17 mouse cellular contexts compared by ENCODE assay signal in the genomic region with DNA sequence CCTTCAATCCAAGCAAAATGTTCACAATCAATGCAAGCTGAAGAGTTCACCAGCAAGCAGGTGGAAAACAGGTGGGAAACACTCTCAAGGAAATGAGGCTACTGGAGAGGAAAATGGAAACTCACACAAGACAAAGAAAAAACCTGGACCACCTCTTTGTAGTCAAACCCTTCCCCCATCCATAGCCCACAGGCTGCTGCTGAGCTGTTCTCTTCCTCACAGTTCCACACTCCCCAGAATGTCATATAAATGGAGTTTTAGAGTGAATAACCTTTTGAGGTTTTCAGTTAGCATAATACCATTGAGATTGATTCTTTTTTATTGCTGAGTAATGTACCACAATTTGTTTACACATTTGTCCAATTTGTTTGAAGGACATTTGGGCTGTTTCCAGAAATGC. TPM values are rescaled to one million over a fixed set of nuclear protein-coding genes. Genes with fewer than 3 reads are reported as not detected.
"Had no signal": no experiment of that assay in that cellular context is flagged by ENCODE, and none has a peak within 500 bp of the region (broad histone marks: within the 10 kb centered on the region; RNA-seq: fewer than 3 reads in every experiment).

No protein-coding gene starts in this region.

- H3K4me3 ChIP-seq: left cerebral cortex, adult 2 months; limb, embryonic 10.5 days; liver, embryonic 13.5 days; lung, embryonic 15.5 days; megakaryocyte, embryonic 14.5 days; midbrain, embryonic 12.5 days; neural tube, embryonic 12.5 days had no signal

- H3K9me3 ChIP-seq: limb, embryonic 10.5 days; liver, embryonic 13.5 days; lung, embryonic 15.5 days; megakaryocyte, embryonic 14.5 days; midbrain, embryonic 12.5 days; neural tube, embryonic 12.5 days had no signal

- ATAC-seq: intestine, embryonic 16.5 days; liver, postnatal 0 days had no signal

- DNase-seq: kidney, adult 2 months; kidney, postnatal 25 days; liver, embryonic 13.5 days; liver, postnatal 0 days; lung, postnatal 14 days; right cerebral cortex, adult 18-20 months; right cerebral cortex, postnatal 25 days; thymus, postnatal 36 days had no signal

- H3K9ac ChIP-seq: liver, embryonic 13.5 days; liver, postnatal 0 days; lung, embryonic 15.5 days; midbrain, embryonic 12.5 days; neural tube, embryonic 12.5 days had no signal

- H3K4me2 ChIP-seq: liver, embryonic 13.5 days; lung, embryonic 15.5 days; midbrain, embryonic 12.5 days; neural tube, embryonic 12.5 days had no signal

- H3K4me1 ChIP-seq: limb, embryonic 10.5 days; liver, embryonic 13.5 days; lung, embryonic 15.5 days; megakaryocyte, embryonic 14.5 days; neural tube, embryonic 12.5 days had no signal

- H3K27ac ChIP-seq: left cerebral cortex, adult 2 months; limb, embryonic 10.5 days; liver, embryonic 13.5 days; lung, embryonic 15.5 days; macrophage; midbrain, embryonic 12.5 days; neural tube, embryonic 12.5 days had no signal

- H3K27me3 ChIP-seq: liver, embryonic 13.5 days; lung, embryonic 15.5 days; megakaryocyte, embryonic 14.5 days; midbrain, embryonic 12.5 days; neural tube, embryonic 12.5 days had no signal

RNA-seq across cellular contexts. Expression of gene Lhx1, which starts 28.4 kb away (rescaled TPM):
- polyA plus RNA-seq: macrophage; thymus, postnatal 0 days had no signal
